Mouse (Mus musculus) forebrain, postnatal 0 days (tissue): ENCODE measurements around the gene Vmn2r87. TPM values are rescaled to one million over a fixed set of nuclear protein-coding genes. Genes with fewer than 3 reads are reported as not detected.
"Not testable (repeated sequence)": the region's sequence is repeated elsewhere in the genome, so short reads cannot be mapped to it uniquely, and the experiment has no call there.

Experiments used
- ATAC-seq: fragments of 200-750 bp; cut with Nextera tagmentation; 2 replicates; pipeline ENCODE4 v1.8.0; 2017; ENCODE audit warnings: mild to moderate bottlenecking, moderate library complexity
- DNase-seq: peaks from one replicate; pipeline ENCODE4 v3.0.0-alpha.2; 2015
- H3K27ac ChIP-seq: fragments of 300-500 bp; sonication (generic); 2 replicates; pipeline ENCODE4 v1.5.1; 2014; ENCODE audit warnings: low read depth, mild to moderate bottlenecking, antibody characterized with exemption, low read length, moderate library complexity, mixed read lengths
- H3K27me3 ChIP-seq: fragments of 300-500 bp; sonication (generic); 2 replicates; pipeline ENCODE4 v1.6.1; 2014; ENCODE audit warnings: mild to moderate bottlenecking, low read length, mixed read lengths; ENCODE audit not compliant: insufficient read depth
- H3K36me3 ChIP-seq: fragments of 300-500 bp; sonication (generic); 2 replicates; pipeline ENCODE4 v1.6.1; 2014; ENCODE audit warnings: mild to moderate bottlenecking, moderate library complexity; ENCODE audit not compliant: insufficient read depth
- H3K4me1 ChIP-seq: fragments of 300-500 bp; sonication (generic); 2 replicates; pipeline ENCODE4 v1.6.1; 2014; ENCODE audit warnings: antibody characterized with exemption; ENCODE audit not compliant: insufficient read depth
- H3K4me2 ChIP-seq: fragments of 300-500 bp; sonication (generic); 2 replicates; pipeline ENCODE4 v1.6.1; 2014; ENCODE audit warnings: low read depth, mild to moderate bottlenecking, moderate library complexity
- H3K4me3 ChIP-seq: fragments of 300-500 bp; sonication (generic); 2 replicates; pipeline ENCODE4 v1.5.1; 2014; ENCODE audit warnings: low read depth, low read length, mixed read lengths
- H3K9ac ChIP-seq: fragments of 300-500 bp; sonication (generic); 2 replicates; pipeline ENCODE4 v1.6.1; 2014; ENCODE audit warnings: mild to moderate bottlenecking
- H3K9me3 ChIP-seq: fragments of 300-500 bp; sonication (generic); 2 replicates; pipeline ENCODE4 v1.6.1; 2016; ENCODE audit warnings: low read length
- CTCF ChIP-seq: sonication (generic); IDR thresholded peaks from 2 replicates; pipeline ENCODE4 v1.5.1; 2016; ENCODE audit warnings: antibody characterized with exemption, control low read depth, low read depth
- WGBS: fragments of 180-500 bp; shearing (Covaris S2); extraction: QIAGEN DNeasy Blood & Tissue Kit; methylation state at CpG from one replicate; pipeline ENCODE4 v1.1.7; 2014; 5-methylcytosine and 5-hydroxymethylcytosine counted together
- polyA plus RNA-seq: library from polyadenylated mRNA; unstranded; fragments of >200 nt; fragmentation: Nextera tagmentation; extraction: Ambion mirVana; gene quantifications from 2 replicates; pipeline ENCODE4 v1.2.1, GENCODE M21; 2015
- total RNA-seq: library from RNA; depleted of rRNA; stranded (reverse); fragments of >200 nt; gene quantifications from 2 replicates; pipeline ENCODE4 v1.2.3, GENCODE M21; 2014; rRNA removed

Vmn2r87 gene
- total RNA-seq: 1.1 TPM in 2 replicates
- polyA plus RNA-seq: 0.07 TPM in 1 of 2 replicates, not detected in the other

DNA sequence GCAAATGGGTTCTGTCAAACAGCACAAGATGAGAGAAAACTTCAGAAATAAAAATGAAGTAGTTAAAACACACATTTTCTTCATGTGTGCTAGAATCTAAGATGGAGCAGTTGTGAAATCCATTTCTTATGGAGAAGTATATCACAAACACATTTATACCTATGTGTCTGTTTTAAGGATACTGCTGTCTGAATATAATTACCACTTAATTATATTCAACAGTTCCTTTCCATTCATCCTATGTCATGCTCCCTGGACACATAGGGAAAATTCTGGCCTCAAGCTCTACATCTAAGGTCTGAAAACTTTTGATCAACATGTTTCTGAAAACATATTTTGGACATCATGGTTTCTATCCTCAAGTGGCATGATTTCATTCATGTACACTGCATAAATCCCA is at the start of gene Vmn2r87:
TSS of gene Vmn2r87 (minus strand) at position 101 of the 400 bp plus-strand sequence.
- no peaks in the 10 kb centered on the region for H3K36me3 ChIP-seq
- no peaks in the 10 kb centered on the region for H3K4me1 ChIP-seq
- no peaks in the 10 kb centered on the region for H3K9me3 ChIP-seq
- H3K4me2 ChIP-seq: no peak within 1 kb of the TSS
- H3K9ac ChIP-seq: no peak within 1 kb of the TSS
- H3K27me3 ChIP-seq: no peaks in the 10 kb centered on the region
- ATAC-seq: no peak
- no peak within 1 kb of the TSS for H3K4me3 ChIP-seq
- no peak for DNase-seq
- no peak within 1 kb of the TSS for H3K27ac ChIP-seq
- no peak for TF ChIP-seq CTCF

DNA sequence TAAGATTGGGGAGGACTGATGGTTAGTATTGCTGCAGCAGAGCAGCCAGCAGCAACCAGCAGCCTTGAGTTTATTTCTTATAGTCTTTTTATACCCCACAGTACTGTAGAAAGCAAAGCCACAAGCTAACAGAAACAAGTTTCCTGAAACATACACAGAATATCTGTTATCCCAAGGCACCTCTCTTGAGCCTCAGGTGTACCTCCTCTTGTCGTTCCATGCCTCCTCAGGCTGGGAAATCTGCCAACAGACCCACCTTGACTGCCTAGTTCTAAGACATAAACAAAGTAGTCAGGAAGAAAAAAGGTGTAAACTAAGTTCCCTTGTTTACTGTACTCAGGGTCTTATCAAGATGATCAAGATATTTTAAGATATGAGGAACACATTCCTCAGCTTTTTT is 47.1 kb upstream of the Vmn2r87 start:
- WGBS: 71% methylated on average over 1 of the region's 1 CpGs
- not testable (repeated sequence) for ATAC-seq, H3K4me3 ChIP-seq, DNase-seq, H3K9ac ChIP-seq, H3K9me3 ChIP-seq, H3K4me2 ChIP-seq, H3K4me1 ChIP-seq, H3K36me3 ChIP-seq, H3K27ac ChIP-seq, H3K27me3 ChIP-seq

DNA sequence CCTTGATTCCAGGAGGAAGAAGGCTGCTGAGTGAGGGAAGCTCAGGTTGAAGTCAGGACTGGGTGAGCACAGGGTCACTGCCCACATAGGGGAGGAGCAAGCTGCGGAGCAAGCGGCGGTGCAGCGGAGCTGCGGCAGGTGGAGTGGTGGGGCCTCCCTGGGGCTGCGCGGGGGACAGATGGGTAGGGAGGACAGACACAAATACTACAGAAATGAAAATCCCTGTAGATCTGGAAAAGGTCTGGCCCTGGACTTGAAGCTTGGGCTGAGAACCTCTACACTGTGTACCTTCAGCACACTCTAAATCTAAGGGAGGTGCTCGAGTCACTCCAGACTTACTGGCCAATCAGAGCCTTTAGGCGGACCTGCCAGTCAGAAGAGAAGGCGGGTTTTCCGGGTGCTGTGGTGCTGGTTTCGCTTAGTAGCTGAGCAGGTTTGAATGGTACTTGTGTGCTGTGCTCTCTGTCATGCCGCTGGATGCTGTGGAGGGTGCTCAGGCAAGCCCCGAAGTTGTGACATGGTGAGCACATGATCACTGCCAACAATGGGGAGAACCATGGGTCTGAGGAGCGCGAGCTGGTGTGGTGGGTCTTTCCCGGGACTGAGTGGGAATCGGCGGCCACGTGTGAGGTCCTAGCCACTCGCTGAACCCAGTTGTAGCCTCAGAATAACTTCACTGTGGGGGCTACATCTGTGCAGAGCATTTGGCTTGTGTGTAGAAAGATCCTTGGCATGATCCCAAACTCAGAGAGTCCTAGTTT is 44.9 kb upstream of the Vmn2r87 start:
- H3K4me1 ChIP-seq, H3K9me3 ChIP-seq, H3K36me3 ChIP-seq, H3K27me3 ChIP-seq: not testable (repeated sequence)
- DNase-seq: peak; percentile 85
- under 1% methylated on average over 20 of the region's 21 CpGs for WGBS
- H3K9ac ChIP-seq: peak overlapping the region; percentile 55
- H3K27ac ChIP-seq: peak overlapping the region; percentile 31; the same call in 1 of the 2 replicates
- peak overlapping the region; percentile 56 for H3K4me3 ChIP-seq
- H3K4me2 ChIP-seq: peak overlapping the region; percentile 83
- ATAC-seq: peak; percentile 96

DNA sequence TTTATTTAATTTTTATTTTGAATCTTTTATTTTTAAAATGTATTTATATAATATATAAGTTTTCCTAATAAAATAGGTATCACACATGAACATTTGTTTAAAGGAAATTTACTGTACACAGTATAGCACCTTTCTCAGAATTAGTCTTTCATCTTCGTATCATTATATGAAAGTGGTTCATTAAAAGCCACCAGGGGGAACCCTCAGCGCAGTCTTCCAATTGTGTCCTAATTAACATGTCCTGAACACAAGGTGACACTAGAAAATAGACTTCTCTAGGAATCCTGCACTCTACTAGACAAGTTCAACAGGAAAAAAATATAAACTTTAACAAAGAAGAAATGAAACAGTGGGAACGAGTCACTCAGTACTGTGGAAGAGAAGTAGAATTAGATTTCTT is 38.9 kb upstream of the Vmn2r87 start:
- H3K27me3 ChIP-seq: no peaks in the 10 kb centered on the region
- H3K9ac ChIP-seq: no peak overlapping the region
- ATAC-seq (no peak), DNase-seq (no peak)
- no peak overlapping the region for H3K4me3 ChIP-seq
- H3K9me3 ChIP-seq: no peaks in the 10 kb centered on the region
- 76% methylated on average over 3 of the region's 3 CpGs for WGBS
- no peaks in the 10 kb centered on the region for H3K4me1 ChIP-seq
- TF ChIP-seq CTCF: no peak
- no peak overlapping the region for H3K4me2 ChIP-seq
- no peaks in the 10 kb centered on the region for H3K36me3 ChIP-seq
- H3K27ac ChIP-seq: no peak overlapping the region

DNA sequence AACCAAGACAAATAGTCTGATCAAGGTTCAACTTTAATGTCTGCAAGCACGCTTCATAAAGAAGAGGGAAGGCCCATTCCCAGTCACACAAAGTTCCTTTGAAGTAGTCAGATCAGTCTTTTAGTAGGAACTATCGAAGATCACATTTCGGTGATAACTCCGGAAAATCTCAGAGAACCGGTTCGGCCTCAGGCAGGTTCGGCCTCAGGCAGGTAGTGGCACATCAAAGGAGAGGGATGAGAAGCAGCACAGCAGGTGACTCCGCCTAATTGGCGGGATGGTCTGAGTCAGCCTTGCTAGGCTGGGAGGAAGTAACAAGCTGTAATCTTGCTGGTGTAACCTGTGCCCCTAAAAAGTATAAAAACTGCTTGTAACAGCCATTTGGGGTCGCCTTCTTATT is 30.7 kb upstream of the Vmn2r87 start:
- no peak for ATAC-seq
- Histone ChIP-seq H3K9ac (no peak overlapping the region), H3K36me3 (no peaks in the 10 kb centered on the region), H3K9me3 (no peaks in the 10 kb centered on the region), H3K27ac (no peak overlapping the region), H3K4me2 (no peak overlapping the region), H3K4me1 (no peaks in the 10 kb centered on the region), H3K4me3 (no peak overlapping the region), H3K27me3 (no peaks in the 10 kb centered on the region)
- WGBS: 58% methylated on average over 10 of the region's 10 CpGs
- no peak for DNase-seq
- TF ChIP-seq CTCF: no peak

DNA sequence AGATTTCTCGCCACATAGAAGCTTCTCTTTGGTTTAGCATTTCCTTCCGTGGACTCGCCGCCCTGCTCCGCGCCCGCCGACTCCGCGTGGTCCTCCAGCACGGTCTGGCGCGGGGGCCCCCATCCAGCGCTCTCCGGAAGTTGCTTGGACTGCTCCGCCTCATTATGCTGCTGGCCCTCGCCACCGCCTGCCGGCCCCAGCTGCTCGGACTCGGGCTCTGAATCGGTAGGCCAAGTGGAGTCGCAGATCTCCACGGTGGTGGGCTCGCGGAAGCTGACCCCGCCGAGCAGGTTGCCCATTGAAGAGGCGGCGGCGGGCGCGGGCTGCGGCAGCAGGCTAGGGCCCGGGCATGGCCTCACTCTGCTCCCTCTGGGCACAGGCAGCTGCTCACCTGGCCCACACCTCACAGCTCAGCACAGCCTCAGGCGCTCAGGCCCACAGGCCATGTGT is 26.9 kb downstream of the Vmn2r87 start:
- Histone ChIP-seq H3K4me2 (peak overlapping the region; percentile 86), H3K9ac (peak overlapping the region; percentile 63), H3K27ac (no peak overlapping the region), H3K9me3 (no peaks in the 10 kb centered on the region), H3K4me3 (peak overlapping the region; percentile 45), H3K4me1 (no peaks in the 10 kb centered on the region), H3K27me3 (no peaks in the 10 kb centered on the region), H3K36me3 (no peaks in the 10 kb centered on the region)
- DNase-seq (peak; percentile 56), ATAC-seq (peak; percentile 97)
- no peak for TF ChIP-seq CTCF
- 4% methylated on average over 36 of the region's 36 CpGs for WGBS

DNA sequence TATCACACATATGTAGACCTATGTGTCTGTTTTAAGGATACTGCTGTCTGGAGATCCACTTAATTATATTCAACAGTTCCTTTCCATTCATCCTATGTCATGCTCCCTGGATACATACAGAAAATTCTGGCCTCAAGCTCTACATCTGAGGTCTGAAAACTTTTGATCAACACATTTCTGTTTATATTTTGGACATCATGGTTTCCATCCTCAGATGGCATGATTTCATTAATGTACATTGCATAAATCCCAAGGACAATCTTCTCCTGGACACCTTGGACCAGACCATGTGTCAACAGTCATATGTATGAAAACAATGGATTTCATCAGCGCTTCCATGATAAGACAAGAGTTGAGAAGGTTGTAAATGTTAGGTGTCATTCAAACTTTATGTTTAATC is 41.2 kb downstream of the Vmn2r87 start, which contains the start of gene Vmn2r86:
TSS of gene Vmn2r86 (minus strand) at position 101 of the 400 bp plus-strand sequence.
- H3K4me3 ChIP-seq, H3K27ac ChIP-seq, H3K36me3 ChIP-seq, ATAC-seq, H3K4me1 ChIP-seq, DNase-seq, H3K9ac ChIP-seq, H3K27me3 ChIP-seq, H3K9me3 ChIP-seq, H3K4me2 ChIP-seq: not testable (repeated sequence)
- 90% methylated on average over 1 of the region's 1 CpGs for WGBS
